Mouse (Mus musculus) liver, postnatal 0 days (tissue): ENCODE measurements around the gene Sost. TPM values are rescaled to one million over a fixed set of nuclear protein-coding genes. Genes with fewer than 3 reads are reported as not detected.
A peak's percentile ranks its signal among the peaks of the same experiment; 100 is the strongest.

Source experiments
- ATAC-seq: fragments of 200-750 bp; cut with Nextera tagmentation; 2 replicates; pipeline ENCODE4 v1.8.0; 2017; ENCODE audit warnings: mild to moderate bottlenecking, moderate library complexity
- DNase-seq: peaks from one replicate; pipeline ENCODE4 v3.0.0-alpha.2; 2016
- H3K27ac ChIP-seq: fragments of 300-500 bp; sonication (generic); 2 replicates; pipeline ENCODE4 v1.5.1; 2014; ENCODE audit warnings: antibody characterized with exemption, moderate library complexity, mild to moderate bottlenecking, low read depth
- H3K27me3 ChIP-seq: fragments of 300-500 bp; sonication (generic); 2 replicates; pipeline ENCODE4 v1.6.1; 2014; ENCODE audit warnings: low read length, control low read depth, mixed read lengths; ENCODE audit not compliant: insufficient read depth
- H3K36me3 ChIP-seq: fragments of 300-500 bp; sonication (generic); replicated peaks from 2 replicates; pipeline ENCODE4 v1.6.1; 2014; ENCODE audit warnings: mild to moderate bottlenecking, control low read depth, low read length, moderate library complexity, mixed read lengths; ENCODE audit not compliant: insufficient read depth
- H3K4me1 ChIP-seq: fragments of 300-500 bp; sonication (generic); 2 replicates; pipeline ENCODE4 v1.6.1; 2014; ENCODE audit warnings: antibody characterized with exemption, mild to moderate bottlenecking, control low read depth; ENCODE audit not compliant: insufficient read depth
- H3K4me2 ChIP-seq: fragments of 300-500 bp; sonication (generic); 2 replicates; pipeline ENCODE4 v1.6.1; 2014; ENCODE audit warnings: low read depth, mild to moderate bottlenecking, low read length, moderate library complexity, mixed read lengths
- H3K4me3 ChIP-seq: fragments of 300-500 bp; sonication (generic); 2 replicates; pipeline ENCODE4 v1.5.1; 2014; ENCODE audit warnings: low read depth, low read length
- H3K9ac ChIP-seq: fragments of 300-500 bp; sonication (generic); replicated peaks from 2 replicates; pipeline ENCODE4 v1.6.1; 2014; ENCODE audit warnings: mild to moderate bottlenecking, moderate library complexity
- H3K9me3 ChIP-seq: fragments of 300-500 bp; sonication (generic); 2 replicates; pipeline ENCODE4 v1.6.1; 2016; ENCODE audit warnings: mild to moderate bottlenecking, control low read depth, low read length, mixed read lengths
- CTCF ChIP-seq: sonication (generic); IDR thresholded peaks from 2 replicates; pipeline ENCODE4 v1.5.1; 2016; ENCODE audit warnings: antibody characterized with exemption, low read depth
- EP300 ChIP-seq: IDR thresholded peaks from 2 replicates; pipeline ENCODE4 v1.6.1; 2016; ENCODE audit warnings: antibody characterized with exemption, low read depth, mild to moderate bottlenecking
- WGBS: fragments of 180-500 bp; shearing (Covaris S2); extraction: QIAGEN DNeasy Blood & Tissue Kit; methylation state at CpG from one replicate; pipeline ENCODE4 v1.1.7; 2014; ENCODE audit not compliant: insufficient replicate concordance; 5-methylcytosine and 5-hydroxymethylcytosine counted together
- polyA plus RNA-seq: library from polyadenylated mRNA; unstranded; fragments of >200 nt; fragmentation: Nextera tagmentation; extraction: Ambion mirVana; gene quantifications from 2 replicates; pipeline ENCODE4 v1.2.1, GENCODE M21; 2015

Sost gene
- polyA plus RNA-seq, 1 experiment from 2014 or later: not detected

DNA sequence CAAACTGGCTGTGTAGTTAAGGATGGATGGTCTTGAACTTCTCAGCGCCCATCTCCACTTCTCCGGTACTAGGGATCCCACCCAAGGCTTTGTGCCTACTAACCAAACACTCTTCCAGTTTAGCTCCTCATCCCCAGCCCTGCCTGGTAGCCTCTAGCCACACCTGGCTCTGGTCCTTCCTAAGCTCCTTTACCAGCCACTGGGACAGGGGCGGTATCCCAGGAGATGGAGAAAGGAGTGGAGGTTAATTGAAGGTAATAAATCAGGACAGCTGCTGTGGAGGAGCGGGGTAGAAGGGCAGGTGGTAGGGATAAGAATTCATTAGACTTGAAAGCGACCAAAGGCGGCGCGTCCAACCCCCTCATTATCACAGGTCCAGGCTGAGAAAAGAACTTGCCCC lies 2.2 kb downstream of the Sost start:
- ATAC-seq: no peak
- no peak overlapping the region for H3K9ac ChIP-seq

DNA sequence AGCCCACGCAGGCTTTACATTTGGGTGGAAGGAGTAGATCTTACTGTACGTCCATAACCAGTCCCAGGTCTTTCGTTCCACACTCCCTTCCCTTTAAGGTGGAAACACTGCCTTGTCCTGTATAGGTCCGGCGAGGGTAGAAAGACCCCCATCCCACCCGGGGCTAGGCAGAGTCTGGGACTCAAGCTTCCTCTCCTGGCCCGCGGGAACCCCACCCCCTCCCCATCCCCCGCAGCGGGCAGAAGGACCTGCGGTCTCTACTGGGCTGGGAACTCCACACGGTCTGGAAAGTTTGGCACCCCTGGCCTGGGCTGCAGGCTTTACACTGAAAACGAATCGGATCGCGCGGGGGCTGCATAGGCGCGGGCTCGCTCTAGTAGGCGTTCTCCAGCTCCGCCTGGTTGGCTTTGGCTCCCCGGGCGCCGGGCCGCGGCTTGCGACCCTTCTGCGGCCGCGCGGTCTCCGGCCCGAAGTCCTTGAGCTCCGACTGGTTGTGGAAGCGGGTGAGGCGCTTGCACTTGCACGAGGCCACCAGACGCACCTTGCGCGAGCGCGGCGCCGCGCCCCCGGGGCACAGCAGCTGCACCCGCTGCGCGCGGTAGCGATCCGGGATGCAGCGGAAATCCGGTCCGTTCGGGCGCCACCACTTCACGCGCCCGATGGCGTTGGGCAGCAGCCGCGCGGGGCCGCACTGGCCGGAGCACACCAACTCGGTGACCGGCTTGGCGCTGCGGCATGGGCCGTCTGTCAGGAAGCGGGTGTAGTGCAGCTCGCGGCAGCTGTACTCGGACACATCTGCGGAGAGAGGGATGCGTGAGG lies 3.1 kb downstream of the Sost start:
- peak; percentile 39 for DNase-seq
- no peaks in the 10 kb centered on the region for H3K36me3 ChIP-seq
- H3K4me1 ChIP-seq: peaks cover 12% of the 10 kb centered on the region
- H3K4me2 ChIP-seq: peak overlapping the region; percentile 71
- H3K9me3 ChIP-seq: no peaks in the 10 kb centered on the region
- no peak overlapping the region for H3K27ac ChIP-seq
- 4% methylated on average over 78 of the region's 78 CpGs for WGBS
- peak overlapping the region; percentile 43 for H3K4me3 ChIP-seq
- peaks cover 70% of the 10 kb centered on the region for H3K27me3 ChIP-seq
- H3K9ac ChIP-seq: peak overlapping the region; percentile 34
- no peak for ATAC-seq
- TF ChIP-seq CTCF: no peak

More for the DNA sequence above, 2.2 kb downstream of the Sost start:
- Histone ChIP-seq H3K36me3 (no peaks in the 10 kb centered on the region), H3K27ac (no peak overlapping the region), H3K27me3 (peaks cover 70% of the 10 kb centered on the region), H3K9me3 (no peaks in the 10 kb centered on the region), H3K4me2 (no peak overlapping the region), H3K4me1 (peaks cover 12% of the 10 kb centered on the region), H3K4me3 (no peak overlapping the region)
- 24% methylated on average over 8 of the region's 8 CpGs for WGBS
- TF ChIP-seq CTCF (no peak), EP300 (no peak)
- DNase-seq: no peak

DNA sequence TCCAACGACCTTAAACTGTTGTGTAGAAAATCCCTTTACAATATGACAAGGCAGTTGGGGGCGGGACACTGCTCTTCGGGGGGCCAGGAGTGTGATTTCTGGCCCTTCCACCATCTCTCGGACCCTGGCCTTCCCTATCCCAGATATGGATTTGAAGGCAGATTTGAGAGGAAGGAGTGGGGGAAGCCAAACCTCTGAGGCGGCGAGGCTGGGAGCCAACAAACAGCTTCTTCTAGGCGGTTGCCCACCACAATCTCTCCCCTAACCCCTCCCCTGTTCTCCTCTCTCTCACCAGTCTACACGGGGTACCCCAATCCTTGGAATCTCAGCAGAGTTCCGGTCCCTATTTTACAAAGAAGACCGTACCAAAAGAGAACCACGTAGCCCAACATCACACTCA lies 3.8 kb downstream of the Sost start:
- Histone ChIP-seq H3K4me2 (peak overlapping the region; percentile 71; the same call in 1 of the 2 replicates), H3K27ac (no peak overlapping the region), H3K27me3 (peaks cover 66% of the 10 kb centered on the region), H3K4me1 (peaks cover 12% of the 10 kb centered on the region), H3K36me3 (no peaks in the 10 kb centered on the region), H3K4me3 (no peak overlapping the region), H3K9ac (no peak overlapping the region), H3K9me3 (no peaks in the 10 kb centered on the region)
- 5% methylated on average over 11 of the region's 11 CpGs for WGBS
- TF ChIP-seq CTCF: no peak
- TF ChIP-seq EP300: no peak
- DNase-seq (no peak), ATAC-seq (no peak)

DNA sequence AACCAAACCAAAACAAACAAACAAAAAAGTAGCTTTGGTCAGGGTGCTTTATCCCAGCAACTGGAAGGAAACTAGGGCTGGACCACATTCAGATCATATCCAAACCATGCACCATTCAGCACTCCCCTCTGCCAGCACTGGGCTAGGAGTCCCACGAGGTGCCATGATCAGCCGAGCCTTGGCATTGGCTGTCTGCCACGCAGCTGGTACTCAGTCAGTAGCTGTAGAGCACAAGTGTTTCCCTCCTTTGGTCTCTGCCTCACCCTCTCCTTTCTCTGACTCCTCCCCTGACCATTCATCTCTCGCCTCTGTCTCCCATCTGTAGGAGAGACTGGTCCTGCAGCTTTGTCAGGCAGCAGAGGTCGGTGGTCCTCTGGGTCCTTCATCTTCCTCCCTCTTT lies 9.3 kb downstream of the Sost start:
- no peak overlapping the region for H3K27ac ChIP-seq
- DNase-seq (no peak), ATAC-seq (no peak)
- no peak overlapping the region for H3K4me2 ChIP-seq
- WGBS: 55% methylated on average over 5 of the region's 5 CpGs
- H3K9me3 ChIP-seq: no peaks in the 10 kb centered on the region
- no peak overlapping the region for H3K9ac ChIP-seq
- H3K4me1 ChIP-seq: peaks cover 10% of the 10 kb centered on the region
- H3K4me3 ChIP-seq: no peak overlapping the region
- TF ChIP-seq EP300: no peak
- TF ChIP-seq CTCF: no peak
- no peaks in the 10 kb centered on the region for H3K36me3 ChIP-seq
- H3K27me3 ChIP-seq: peaks cover 22% of the 10 kb centered on the region

DNA sequence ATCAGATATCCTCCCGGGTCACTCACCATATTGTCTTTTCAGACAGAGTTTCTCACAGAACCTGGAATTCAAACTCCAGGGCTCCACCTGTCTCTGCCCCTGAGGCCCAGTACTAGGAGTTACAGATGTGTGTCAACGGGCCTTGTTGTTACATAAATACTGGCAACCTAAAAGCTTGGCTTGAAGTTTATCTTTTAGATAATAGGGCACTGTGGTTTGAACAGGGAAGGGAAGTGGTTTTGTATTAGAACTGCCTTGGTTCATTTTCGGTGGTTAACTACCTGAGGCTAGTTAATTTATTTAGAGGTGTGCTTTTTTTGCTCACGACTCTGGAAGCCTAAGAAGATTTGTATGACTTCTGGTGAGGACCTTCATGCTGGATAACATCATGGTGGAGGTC lies 13.4 kb downstream of the Sost start:
- TF ChIP-seq EP300: no peak
- no peak for TF ChIP-seq CTCF
- peaks cover 6% of the 10 kb centered on the region; the same call in 1 of the 2 replicates for H3K27me3 ChIP-seq
- 0 out of 2 replicates have a peak overlapping the region, but pooled peaks have one; percentile 22 for H3K27ac ChIP-seq
- H3K4me3 ChIP-seq: no peak overlapping the region
- DNase-seq (no peak), ATAC-seq (no peak)
- H3K9me3 ChIP-seq: no peaks in the 10 kb centered on the region
- no peak overlapping the region for H3K9ac ChIP-seq
- H3K36me3 ChIP-seq: no peaks in the 10 kb centered on the region
- H3K4me1 ChIP-seq: peaks cover 14% of the 10 kb centered on the region
- WGBS: 11% methylated on average over 4 of the region's 4 CpGs
- H3K4me2 ChIP-seq: no peak overlapping the region

DNA sequence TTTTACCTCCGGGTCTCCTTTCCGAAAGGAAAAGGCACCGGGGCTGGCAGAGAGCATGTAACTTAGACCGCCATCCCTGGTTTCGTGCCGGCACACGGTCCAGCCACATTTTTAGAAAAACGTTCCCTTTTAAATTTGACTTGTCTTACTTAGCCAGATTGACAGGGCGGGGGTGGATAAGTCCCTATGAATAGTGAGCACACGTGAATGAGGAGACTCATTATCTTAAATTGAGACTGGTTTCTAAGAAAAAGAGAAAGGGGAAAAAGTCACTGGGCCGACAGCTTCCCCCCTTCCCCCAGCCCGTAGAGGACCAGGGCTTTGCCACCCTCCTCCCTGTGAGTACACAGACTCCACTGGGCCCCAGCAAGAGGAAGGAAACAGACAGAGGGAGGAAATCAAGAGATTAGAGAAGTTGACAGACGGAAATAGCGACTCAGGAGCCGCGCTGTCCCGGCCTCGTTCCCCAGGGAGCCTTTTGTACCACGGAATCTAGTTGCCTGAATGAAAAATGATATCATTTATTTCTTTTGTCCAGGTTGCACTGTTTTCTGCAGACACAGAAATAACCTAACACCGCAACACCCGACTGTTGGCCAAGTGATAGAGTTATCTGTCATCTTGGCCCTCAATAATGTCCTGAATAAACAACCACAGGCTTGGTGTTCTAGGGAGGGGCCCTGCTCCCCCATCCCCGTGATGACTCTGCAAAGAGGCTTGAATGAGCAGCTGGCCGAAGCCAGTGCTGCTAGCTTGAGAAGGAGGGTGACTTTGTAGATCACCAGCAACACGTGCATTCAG lies 14.1 kb downstream of the Sost start:
- Histone ChIP-seq H3K4me1 (peaks cover 14% of the 10 kb centered on the region), H3K4me2 (peak overlapping the region; percentile 45), H3K9ac (no peak overlapping the region), H3K9me3 (no peaks in the 10 kb centered on the region), H3K4me3 (no peak overlapping the region), H3K36me3 (no peaks in the 10 kb centered on the region), H3K27me3 (peaks cover 6% of the 10 kb centered on the region; the same call in 1 of the 2 replicates), H3K27ac (0 out of 2 replicates have a peak overlapping the region, but pooled peaks have one; percentile 22)
- WGBS: 10% methylated on average over 24 of the region's 24 CpGs
- ATAC-seq (peak; percentile 67), DNase-seq (peak; percentile 43)
- TF ChIP-seq CTCF (no peak), EP300 (peak; percentile 32; the same call in 1 of the 2 replicates)
